Mouse (Mus musculus) limb, embryonic 11.5 days (tissue): ENCODE data around the gene Heg1. TPM values are rescaled to one million over a fixed set of nuclear protein-coding genes. Genes with fewer than 3 reads are reported as not detected.

Experiments
- ATAC-seq: fragments of 200-750 bp; cut with Nextera tagmentation; 2 replicates; pipeline ENCODE4 v1.8.0; 2017; ENCODE audit warnings: low read depth; ENCODE audit not compliant: insufficient number of reproducible peaks, low FRiP score, low TSS enrichment
- DNase-seq: peaks from one replicate; pipeline ENCODE4 v3.0.0-alpha.2; 2015; ENCODE audit warnings: low spot score
- H3K27ac ChIP-seq: fragments of 300-500 bp; sonication (generic); replicated peaks from 2 replicates; pipeline ENCODE4 v1.5.1; 2014; ENCODE audit warnings: low read depth, mild to moderate bottlenecking, low read length
- H3K27me3 ChIP-seq: fragments of 300-500 bp; sonication (generic); 2 replicates; pipeline ENCODE4 v1.6.1; 2014; ENCODE audit warnings: mild to moderate bottlenecking, low read length, mixed read lengths; ENCODE audit not compliant: control insufficient read depth, insufficient read depth
- H3K36me3 ChIP-seq: fragments of 300-500 bp; sonication (generic); 2 replicates; pipeline ENCODE4 v1.6.1; 2014; ENCODE audit warnings: mild to moderate bottlenecking, low read length, moderate library complexity, mixed read lengths; ENCODE audit not compliant: control insufficient read depth, insufficient read depth
- H3K4me1 ChIP-seq: fragments of 300-500 bp; sonication (generic); 2 replicates; pipeline ENCODE4 v1.6.1; 2014; ENCODE audit warnings: low read length, mixed read lengths; ENCODE audit not compliant: control insufficient read depth, insufficient read depth
- H3K4me2 ChIP-seq: fragments of 300-500 bp; sonication (generic); 2 replicates; pipeline ENCODE4 v1.6.1; 2014; ENCODE audit warnings: low read depth, mild to moderate bottlenecking, moderate library complexity; ENCODE audit not compliant: severe bottlenecking
- H3K4me3 ChIP-seq: fragments of 300-500 bp; sonication (generic); 2 replicates; pipeline ENCODE4 v1.5.1; 2014; ENCODE audit warnings: low read depth, low read length
- H3K9ac ChIP-seq: fragments of 300-500 bp; sonication (generic); 2 replicates; pipeline ENCODE4 v1.6.1; 2014; ENCODE audit warnings: mild to moderate bottlenecking, low read length
- H3K9me3 ChIP-seq: fragments of 300-500 bp; sonication (generic); 2 replicates; pipeline ENCODE4 v1.6.1; 2016; ENCODE audit warnings: low read length; ENCODE audit not compliant: control insufficient read depth
- WGBS: fragments of 180-500 bp; shearing (Covaris S2); extraction: QIAGEN DNeasy Blood & Tissue Kit; methylation state at CpG from one replicate; pipeline ENCODE4 v1.1.7; 2014; 5-methylcytosine and 5-hydroxymethylcytosine counted together
- polyA plus RNA-seq: library from polyadenylated mRNA; unstranded; fragments of >200 nt; fragmentation: Nextera tagmentation; extraction: Ambion mirVana; gene quantifications from 2 replicates; pipeline ENCODE4 v1.2.1, GENCODE M21; 2014

Gene Heg1
- polyA plus RNA-seq, 1 experiment from 2014 or later, result 11.0 TPM

DNA sequence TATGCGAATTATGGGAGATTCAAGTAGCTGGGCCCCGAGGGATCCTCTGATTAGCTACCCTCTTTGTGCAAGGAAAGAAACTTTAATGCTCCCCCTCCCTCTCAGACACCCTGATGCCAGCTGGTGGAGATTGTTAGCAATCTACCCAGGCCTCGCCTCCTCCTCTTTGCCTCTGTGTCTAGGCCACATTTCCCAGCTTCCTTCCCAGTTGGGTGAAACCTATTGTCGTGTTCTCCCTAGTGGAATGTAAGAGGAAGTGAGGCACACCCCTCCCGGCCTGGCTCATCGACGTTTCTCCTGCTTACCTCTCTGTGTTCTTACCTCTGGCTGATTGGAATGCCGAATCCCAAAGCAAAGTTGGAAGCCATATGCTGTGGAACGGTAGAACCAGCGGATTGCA, 3.4 kb upstream of the Heg1 start:
- DNase-seq, result no peak
- Histone ChIP-seq H3K4me1 (no peaks in the 10 kb centered on the region), H3K27me3 (no peaks in the 10 kb centered on the region), H3K36me3 (no peaks in the 10 kb centered on the region), H3K4me2 (no peak overlapping the region), H3K27ac (no peak overlapping the region), H3K4me3 (no peak overlapping the region), H3K9me3 (no peaks in the 10 kb centered on the region), H3K9ac (no peak overlapping the region)
- ATAC-seq, result no peak
- 69% methylated on average over 10 of the region's 10 CpGs for WGBS

DNA sequence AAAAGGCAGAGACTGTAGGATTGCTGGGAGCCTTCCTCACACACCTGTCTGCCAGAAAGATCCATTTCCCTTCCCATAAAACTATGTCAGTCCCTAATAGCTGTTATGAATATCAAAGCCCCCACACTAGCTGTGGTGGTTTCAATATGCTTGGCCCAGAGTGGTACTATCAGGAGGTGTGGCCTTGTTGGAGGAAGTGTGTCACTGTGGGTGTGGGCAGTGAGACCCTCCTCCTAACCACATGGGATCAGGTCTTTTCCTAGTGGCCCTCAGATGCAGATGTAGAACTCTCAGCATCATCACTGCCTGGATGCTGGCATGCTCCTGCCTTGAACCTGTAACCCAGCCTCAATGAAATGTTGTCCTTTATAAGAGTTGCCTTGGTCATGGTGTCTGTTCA, 2.5 kb upstream of the Heg1 start:
- no peak overlapping the region for H3K27ac ChIP-seq
- no peaks in the 10 kb centered on the region for H3K4me1 ChIP-seq
- H3K4me3 ChIP-seq, result no peak overlapping the region
- no peaks in the 10 kb centered on the region for H3K36me3 ChIP-seq
- no peak overlapping the region for H3K9ac ChIP-seq
- H3K4me2 ChIP-seq, result no peak overlapping the region
- no peaks in the 10 kb centered on the region for H3K9me3 ChIP-seq
- H3K27me3 ChIP-seq, result no peaks in the 10 kb centered on the region
- no peak for DNase-seq
- no peak for ATAC-seq

DNA sequence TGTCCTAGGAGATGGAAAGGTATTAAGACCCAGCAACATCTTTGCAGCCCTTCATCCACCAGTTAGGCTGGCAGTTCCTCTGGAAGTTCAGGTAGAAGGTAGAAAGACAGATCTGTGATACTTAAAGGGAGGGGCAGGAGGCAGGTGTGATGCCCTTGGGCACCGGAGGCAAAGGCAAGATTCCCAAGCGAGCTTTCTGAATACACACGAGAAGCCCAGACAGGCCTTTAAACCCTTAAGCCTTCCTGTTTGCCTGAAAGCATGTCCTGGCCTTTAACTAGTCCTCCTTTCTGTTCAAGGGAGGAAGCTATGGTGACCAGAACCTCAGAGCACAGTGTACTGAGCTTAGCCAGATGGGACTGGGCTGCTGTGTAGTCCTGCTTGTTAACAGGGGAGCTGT, 1.5 kb upstream of the Heg1 start:
- ATAC-seq, result no peak
- no peak overlapping the region for H3K4me3 ChIP-seq
- no peak overlapping the region for H3K4me2 ChIP-seq
- peaks cover 5% of the 10 kb centered on the region; the same call in 1 of the 2 replicates for H3K4me1 ChIP-seq
- no peaks in the 10 kb centered on the region for H3K27me3 ChIP-seq
- no peak overlapping the region for H3K9ac ChIP-seq
- no peak for DNase-seq
- 68% methylated on average over 3 of the region's 3 CpGs for WGBS
- no peak overlapping the region for H3K27ac ChIP-seq
- H3K9me3 ChIP-seq, result no peaks in the 10 kb centered on the region
- H3K36me3 ChIP-seq, result no peaks in the 10 kb centered on the region

DNA sequence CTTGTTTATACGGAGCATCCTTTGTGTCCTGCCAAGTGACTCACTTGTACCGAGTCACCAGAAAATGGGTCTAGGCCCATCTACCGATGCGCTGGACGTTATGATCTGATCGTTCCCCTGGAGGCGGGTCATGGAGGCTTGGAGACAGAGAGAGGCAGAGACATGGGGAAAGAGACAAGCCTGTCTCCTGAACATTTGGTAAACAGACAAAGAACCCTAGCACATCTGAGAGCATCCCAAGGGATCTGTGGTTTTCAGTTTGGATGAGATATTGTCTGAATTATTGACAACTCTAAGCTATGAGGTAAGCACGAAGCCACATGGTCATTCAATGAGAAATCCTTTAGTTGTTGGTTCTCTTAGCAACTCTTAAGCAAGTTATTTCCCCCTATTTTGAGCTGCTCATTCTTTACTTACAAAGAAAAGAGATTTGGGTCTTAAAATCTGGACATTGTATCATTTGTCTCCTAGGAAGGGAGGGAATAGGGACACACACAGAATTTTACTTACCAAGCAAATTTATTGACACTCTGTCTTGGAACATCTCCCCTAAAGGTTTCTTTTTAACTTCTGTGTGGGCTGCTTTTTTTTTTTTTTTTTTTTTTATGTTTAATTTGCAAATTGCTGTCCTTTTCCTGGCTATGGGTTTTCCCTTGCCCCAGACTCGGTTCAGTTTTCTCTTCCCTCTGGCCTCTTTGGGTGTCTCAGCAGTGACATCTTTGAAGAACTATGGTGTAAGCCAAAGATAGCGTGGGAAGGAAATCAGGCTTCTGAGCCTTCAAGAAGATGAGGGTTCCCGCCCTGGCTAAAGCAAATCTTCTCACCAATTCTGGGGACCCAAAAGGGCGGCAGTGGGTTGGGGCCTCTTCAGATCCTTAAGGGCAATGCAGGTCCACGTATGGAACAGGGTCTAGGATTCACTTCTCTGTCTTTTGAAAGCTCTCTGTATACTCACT, 686 bp upstream of the Heg1 start:
- H3K9ac ChIP-seq, result peak overlapping the region; percentile 81
- no peaks in the 10 kb centered on the region for H3K27me3 ChIP-seq
- peaks cover 9% of the 10 kb centered on the region; the same call in 1 of the 2 replicates for H3K4me1 ChIP-seq
- ATAC-seq (peak; percentile 37; the same call in 1 of the 2 replicates), DNase-seq (peak; percentile 31)
- no peaks in the 10 kb centered on the region for H3K9me3 ChIP-seq
- WGBS, result 68% methylated on average over 13 of the region's 13 CpGs
- H3K36me3 ChIP-seq, result no peaks in the 10 kb centered on the region
- H3K27ac ChIP-seq, result no peak overlapping the region
- H3K4me3 ChIP-seq, result peak overlapping the region; percentile 72
- peak overlapping the region; percentile 90 for H3K4me2 ChIP-seq

DNA sequence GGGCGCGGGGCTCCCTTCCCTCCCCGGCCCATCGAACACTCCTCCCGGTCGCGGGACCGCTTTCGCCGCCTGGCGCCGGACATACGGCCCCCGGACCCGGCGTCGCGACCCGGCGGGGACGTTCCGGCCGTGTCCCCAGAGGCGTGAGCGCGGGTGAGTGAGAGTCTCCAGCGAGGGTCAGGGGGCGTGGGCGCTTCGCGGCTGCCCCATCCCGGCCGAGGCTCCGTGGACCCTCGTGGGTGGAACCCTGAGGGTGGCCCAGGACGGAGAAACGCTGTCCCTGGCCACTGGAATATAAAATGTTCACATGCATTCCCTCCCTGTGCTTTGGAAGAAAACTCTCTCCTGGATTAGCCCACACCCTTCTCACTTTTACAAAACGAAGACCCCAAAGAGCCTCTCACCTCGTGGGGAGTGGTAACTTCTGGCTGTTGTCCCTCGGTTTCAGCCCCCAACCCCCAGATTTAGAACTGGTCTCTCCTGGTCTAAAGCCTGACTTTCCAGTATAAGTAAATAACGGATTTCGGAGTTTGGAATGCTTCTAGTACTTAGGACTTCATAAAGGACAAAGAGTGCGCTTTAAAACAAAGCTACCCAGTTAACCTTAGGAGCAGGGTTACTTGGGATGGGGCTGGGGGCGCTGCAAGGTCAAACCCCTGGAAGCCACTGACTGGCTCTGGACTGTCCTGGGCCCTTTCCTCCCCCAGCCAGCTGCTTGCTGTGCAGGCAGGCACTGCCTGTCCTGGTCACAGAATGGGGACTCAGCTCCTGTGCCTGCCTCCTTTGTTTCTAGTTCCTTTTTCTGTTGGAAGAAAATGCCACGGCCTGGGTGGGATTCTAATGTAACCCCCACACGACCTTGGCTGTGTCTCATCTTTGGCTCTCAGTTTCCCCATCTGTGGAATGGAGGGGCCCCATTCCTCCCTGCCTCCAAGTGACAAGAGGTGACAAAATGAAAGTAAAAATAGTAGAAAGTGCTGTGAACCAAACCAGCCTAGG, 832 bp downstream of the Heg1 start:
- WGBS, result under 1% methylated on average over 38 of the region's 46 CpGs
- Histone ChIP-seq H3K27me3 (no peaks in the 10 kb centered on the region), H3K27ac (0 out of 2 replicates have a peak overlapping the region, but pooled peaks have one; percentile 5), H3K9ac (peak overlapping the region; percentile 81), H3K9me3 (no peaks in the 10 kb centered on the region), H3K4me2 (peak overlapping the region; percentile 90), H3K4me1 (peaks cover 9% of the 10 kb centered on the region; the same call in 1 of the 2 replicates), H3K4me3 (peak overlapping the region; percentile 72), H3K36me3 (no peaks in the 10 kb centered on the region)
- peak; percentile 48 for DNase-seq
- ATAC-seq, result peak; percentile 52; the same call in 1 of the 2 replicates

DNA sequence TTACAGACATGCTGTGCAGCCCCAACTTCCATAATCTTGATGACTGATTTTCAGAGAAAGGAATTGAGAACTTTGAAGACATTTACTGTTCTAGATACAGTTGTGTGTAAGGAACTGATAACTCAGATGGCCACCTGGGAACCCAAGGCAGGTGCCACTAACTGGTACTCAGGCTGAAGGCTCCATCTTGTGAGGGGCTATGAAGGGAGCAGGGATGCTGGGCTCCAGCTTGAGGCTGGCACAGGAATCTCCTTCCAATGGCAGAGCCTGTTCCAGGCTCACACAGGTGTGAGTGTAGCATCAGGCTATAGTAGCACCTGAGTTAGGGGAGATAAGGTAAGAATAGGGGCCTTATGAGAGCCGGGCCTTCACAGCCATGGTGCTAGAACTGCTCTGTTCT, 1.9 kb downstream of the Heg1 start:
- H3K4me2 ChIP-seq, result 0 out of 2 replicates have a peak overlapping the region, but pooled peaks have one; percentile 90
- H3K4me3 ChIP-seq, result no peak overlapping the region
- H3K9ac ChIP-seq, result no peak overlapping the region
- no peaks in the 10 kb centered on the region for H3K27me3 ChIP-seq
- no peaks in the 10 kb centered on the region for H3K9me3 ChIP-seq
- 88% methylated on average over 1 of the region's 1 CpGs for WGBS
- H3K36me3 ChIP-seq, result no peaks in the 10 kb centered on the region
- no peak for DNase-seq
- H3K27ac ChIP-seq, result no peak overlapping the region
- no peak for ATAC-seq
- peaks cover 9% of the 10 kb centered on the region; the same call in 1 of the 2 replicates for H3K4me1 ChIP-seq

DNA sequence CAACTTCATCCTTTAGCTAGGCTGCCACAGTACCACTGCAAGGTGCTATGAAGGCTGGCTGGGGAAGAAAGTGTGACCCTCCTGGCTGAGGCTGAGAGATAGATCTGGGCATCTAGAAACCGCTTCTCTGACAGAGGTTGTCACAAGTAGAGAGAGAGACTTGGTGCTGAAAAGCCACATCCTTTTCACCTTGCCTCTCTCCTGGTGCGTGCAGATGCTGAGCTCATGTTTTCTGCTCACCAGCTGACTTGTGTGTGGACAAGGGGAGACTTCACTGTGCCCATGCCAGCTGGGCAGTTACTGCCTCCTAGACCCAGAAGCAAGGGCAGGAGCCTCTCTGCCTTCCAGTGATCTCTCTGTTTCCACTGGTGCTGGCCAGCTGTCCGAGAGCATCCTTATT, 3.6 kb downstream of the Heg1 start:
- Histone ChIP-seq H3K4me3 (no peak overlapping the region), H3K9me3 (no peaks in the 10 kb centered on the region), H3K36me3 (no peaks in the 10 kb centered on the region), H3K4me1 (peaks cover 9% of the 10 kb centered on the region; the same call in 1 of the 2 replicates), H3K4me2 (no peak overlapping the region), H3K27ac (no peak overlapping the region), H3K9ac (no peak overlapping the region), H3K27me3 (no peaks in the 10 kb centered on the region)
- no peak for ATAC-seq
- no peak for DNase-seq
- WGBS, result 83% methylated on average over 3 of the region's 3 CpGs
